Mouse (Mus musculus): ENCODE measurements around the gene Gnb5. TPM values are rescaled to one million over a fixed set of nuclear protein-coding genes. Genes with fewer than 3 reads are reported as not detected.

Gene Gnb5
- total and polyA plus RNA-seq, 2 experiments from 2014 or later, result 79.4 to 97.2 TPM

DNA sequence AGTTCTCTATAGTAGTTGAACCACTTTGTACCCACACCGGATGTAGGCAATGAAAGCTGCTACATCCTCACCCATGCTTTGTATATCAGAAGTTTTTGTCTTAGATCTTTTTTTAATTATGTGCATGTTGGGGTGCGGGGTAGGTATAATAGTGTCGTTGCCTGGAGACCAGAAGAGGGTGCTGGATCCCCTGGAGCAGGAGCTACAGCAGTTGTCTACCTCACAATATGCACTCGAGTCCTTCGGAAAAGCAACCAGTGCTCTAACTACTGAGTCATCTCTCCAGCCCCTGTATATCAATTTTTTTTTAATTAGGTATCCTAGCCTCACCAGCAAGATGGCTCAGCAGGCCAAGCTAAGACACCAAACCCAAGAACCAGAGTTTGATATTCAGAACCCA lies 927 bp downstream of the Gnb5 start:
- no peak overlapping the region for H3K27ac ChIP-seq (ENCODE audit: low read depth, low read length)
- no peak overlapping the region for H3K4me3 ChIP-seq (ENCODE audit: low read depth, low read length)
- ATAC-seq (ENCODE audit: low FRiP score) (no peak), DNase-seq (ENCODE audit: low spot score) (no peak)
- H3K9ac ChIP-seq (replicated peaks; ENCODE audit: low read length, poor library complexity, severe bottlenecking), result no peak overlapping the region
- no peaks in the 10 kb centered on the region for H3K36me3 ChIP-seq (ENCODE audit: insufficient read depth, low read length)
- H3K27me3 ChIP-seq (ENCODE audit: insufficient read depth, low read length), result no peaks in the 10 kb centered on the region
- no peaks in the 10 kb centered on the region for H3K4me1 ChIP-seq (ENCODE audit: insufficient read depth, low read length)
- H3K4me2 ChIP-seq (ENCODE audit: low read depth, low read length, poor library complexity, severe bottlenecking), result no peak overlapping the region
- no peak for TF ChIP-seq CTCF (IDR thresholded peaks at IDR 0.05)
- no peaks in the 10 kb centered on the region for H3K9me3 ChIP-seq (ENCODE audit: low read length)
- WGBS, result 89% methylated on average over 5 of the region's 5 CpGs

- H3K4me3 ChIP-seq (ENCODE audit: low read depth, low read length), result no peak overlapping the region
- 58% methylated on average over 5 of the region's 5 CpGs for WGBS
- no peak for TF ChIP-seq CTCF (IDR thresholded peaks at IDR 0.05)
These were observed 2.5 kb downstream of the Gnb5 start for GRCm38 (mm10) chr9:75308621-75309020.

GRCm38 (mm10) chr9:75312008-75312407 lies 5.9 kb downstream of the Gnb5 start:
- H3K27ac ChIP-seq (ENCODE audit: low read depth, low read length), result no peak overlapping the region

More at GRCm38 (mm10) chr9:75308621-75309020, 2.5 kb downstream of the Gnb5 start:
- Histone ChIP-seq H3K27me3 (ENCODE audit: insufficient read depth, low read length) (no peaks in the 10 kb centered on the region), H3K36me3 (ENCODE audit: insufficient read depth, low read length) (no peaks in the 10 kb centered on the region), H3K27ac (ENCODE audit: low read depth, low read length) (no peak overlapping the region), H3K4me1 (ENCODE audit: insufficient read depth, low read length) (no peaks in the 10 kb centered on the region), H3K4me2 (ENCODE audit: low read depth, low read length, poor library complexity, severe bottlenecking) (no peak overlapping the region), H3K9me3 (ENCODE audit: low read length) (no peaks in the 10 kb centered on the region), H3K9ac (replicated peaks; ENCODE audit: low read length, poor library complexity, severe bottlenecking) (no peak overlapping the region)
- DNase-seq (ENCODE audit: low spot score), result no peak
- no peak for ATAC-seq (ENCODE audit: low FRiP score)

GRCm38 (mm10) chr9:75313138-75313831 lies 7.2 kb downstream of the Gnb5 start:
- H3K4me2 ChIP-seq (ENCODE audit: low read depth, low read length, poor library complexity, severe bottlenecking), result peak overlapping the region; percentile 87
- H3K36me3 ChIP-seq (ENCODE audit: insufficient read depth, low read length), result no peaks in the 10 kb centered on the region
- ATAC-seq (ENCODE audit: low FRiP score) (peak; percentile 42), DNase-seq (ENCODE audit: low spot score) (peak; percentile 68)
- no peaks in the 10 kb centered on the region for H3K27me3 ChIP-seq (ENCODE audit: insufficient read depth, low read length)
- H3K9ac ChIP-seq (replicated peaks; ENCODE audit: low read length, poor library complexity, severe bottlenecking), result peak overlapping the region; percentile 75
- peak overlapping the region; percentile 89 for H3K27ac ChIP-seq (ENCODE audit: low read depth, low read length)
- H3K9me3 ChIP-seq (ENCODE audit: low read length), result no peaks in the 10 kb centered on the region
- H3K4me3 ChIP-seq (ENCODE audit: low read depth, low read length), result peak overlapping the region; percentile 70
- peak; percentile 49 for TF ChIP-seq CTCF (IDR thresholded peaks at IDR 0.05)
- H3K4me1 ChIP-seq (ENCODE audit: insufficient read depth, low read length), result peaks cover 9% of the 10 kb centered on the region
- 33% methylated on average over 9 of the region's 11 CpGs for WGBS

More at GRCm38 (mm10) chr9:75312008-75312407, 5.9 kb downstream of the Gnb5 start:
- Histone ChIP-seq H3K27me3 (ENCODE audit: insufficient read depth, low read length) (no peaks in the 10 kb centered on the region), H3K4me1 (ENCODE audit: insufficient read depth, low read length) (peaks cover 9% of the 10 kb centered on the region), H3K9me3 (ENCODE audit: low read length) (no peaks in the 10 kb centered on the region), H3K4me2 (ENCODE audit: low read depth, low read length, poor library complexity, severe bottlenecking) (no peak overlapping the region), H3K4me3 (ENCODE audit: low read depth, low read length) (no peak overlapping the region), H3K9ac (replicated peaks; ENCODE audit: low read length, poor library complexity, severe bottlenecking) (no peak overlapping the region), H3K36me3 (ENCODE audit: insufficient read depth, low read length) (no peaks in the 10 kb centered on the region)
- ATAC-seq (ENCODE audit: low FRiP score) (no peak), DNase-seq (ENCODE audit: low spot score) (peak; percentile 86)
- 11% methylated on average over 4 of the region's 4 CpGs for WGBS
- TF ChIP-seq CTCF (IDR thresholded peaks at IDR 0.05), result peak; percentile 93

- Histone ChIP-seq H3K4me3 (ENCODE audit: low read depth, low read length) (peak overlapping the region; percentile 70), H3K27me3 (ENCODE audit: insufficient read depth, low read length) (no peaks in the 10 kb centered on the region), H3K27ac (ENCODE audit: low read depth, low read length) (peak overlapping the region; percentile 89), H3K4me1 (ENCODE audit: insufficient read depth, low read length) (peaks cover 9% of the 10 kb centered on the region), H3K36me3 (ENCODE audit: insufficient read depth, low read length) (no peaks in the 10 kb centered on the region), H3K9me3 (ENCODE audit: low read length) (no peaks in the 10 kb centered on the region), H3K9ac (replicated peaks; ENCODE audit: low read length, poor library complexity, severe bottlenecking) (peak overlapping the region; percentile 75), H3K4me2 (ENCODE audit: low read depth, low read length, poor library complexity, severe bottlenecking) (peak overlapping the region; percentile 87)
- DNase-seq (ENCODE audit: low spot score) (peak; percentile 85), ATAC-seq (ENCODE audit: low FRiP score) (peak; percentile 90)
- WGBS, result 1% methylated on average over 37 of the region's 52 CpGs
- TF ChIP-seq CTCF (IDR thresholded peaks at IDR 0.05), result no peak; the same call in 1 of the 2 replicates
These were observed 7.9 kb downstream of the Gnb5 start for GRCm38 (mm10) chr9:75313832-75314516.

Data from midbrain, postnatal 0 days (tissue).